Mouse (Mus musculus) stomach, embryonic 14.5 days (tissue): Measurements from ENCODE around the gene Entpd7. TPM values are rescaled to one million over a fixed set of nuclear protein-coding genes. Genes with fewer than 3 reads are reported as not detected.

ENCODE experiments used
- ATAC-seq: fragments of 200-750 bp; cut with Nextera tagmentation; 2 replicates; pipeline ENCODE4 v1.8.0; 2017; ENCODE audit warnings: low read depth, moderate TSS enrichment; ENCODE audit not compliant: insufficient number of reproducible peaks, insufficient read depth, low FRiP score
- H3K27ac ChIP-seq: fragments of 300-500 bp; sonication (generic); 2 replicates; pipeline ENCODE4 v1.5.1; 2014; ENCODE audit warnings: mild to moderate bottlenecking, low read length, moderate library complexity, mixed read lengths
- H3K27me3 ChIP-seq: fragments of 300-500 bp; sonication (generic); 2 replicates; pipeline ENCODE4 v1.6.1; 2014; ENCODE audit warnings: low read length, control low read depth, mixed read lengths; ENCODE audit not compliant: control insufficient read depth, insufficient read depth
- H3K36me3 ChIP-seq: fragments of 300-500 bp; sonication (generic); 2 replicates; pipeline ENCODE4 v1.6.1; 2014; ENCODE audit warnings: mild to moderate bottlenecking, control low read depth, low read length, moderate library complexity, mixed read lengths; ENCODE audit not compliant: control insufficient read depth, insufficient read depth
- H3K4me1 ChIP-seq: fragments of 300-500 bp; sonication (generic); 2 replicates; pipeline ENCODE4 v1.6.1; 2014; ENCODE audit warnings: low read length, control low read depth, mixed read lengths; ENCODE audit not compliant: control insufficient read depth, insufficient read depth
- H3K4me2 ChIP-seq: fragments of 300-500 bp; sonication (generic); replicated peaks from 2 replicates; pipeline ENCODE4 v1.6.1; 2014; ENCODE audit warnings: low read depth, low read length, control low read depth
- H3K4me3 ChIP-seq: fragments of 300-500 bp; sonication (generic); 2 replicates; pipeline ENCODE4 v1.5.1; 2014; ENCODE audit warnings: low read depth, low read length, control low read depth
- H3K9ac ChIP-seq: fragments of 300-500 bp; sonication (generic); replicated peaks from 2 replicates; pipeline ENCODE4 v1.6.1; 2014; ENCODE audit warnings: low read depth, mild to moderate bottlenecking, control low read depth, low read length, moderate library complexity, mixed read lengths
- H3K9me3 ChIP-seq: fragments of 300-500 bp; sonication (generic); 2 replicates; pipeline ENCODE4 v1.6.1; 2016; ENCODE audit warnings: low read depth, low read length, control low read depth; ENCODE audit not compliant: control insufficient read depth
- WGBS: fragments of 180-500 bp; shearing (Covaris S2); extraction: QIAGEN DNeasy Blood & Tissue Kit; methylation state at CpG from one replicate; pipeline ENCODE4 v1.1.7; 2014; 5-methylcytosine and 5-hydroxymethylcytosine counted together
- polyA plus RNA-seq: library from polyadenylated mRNA; unstranded; fragments of >200 nt; fragmentation: Nextera tagmentation; extraction: Ambion mirVana; gene quantifications from 2 replicates; pipeline ENCODE4 v1.2.1, GENCODE M21; 2014

Gene Entpd7
- polyA plus RNA-seq, 1 experiment from 2014 or later: 15.7 TPM

DNA sequence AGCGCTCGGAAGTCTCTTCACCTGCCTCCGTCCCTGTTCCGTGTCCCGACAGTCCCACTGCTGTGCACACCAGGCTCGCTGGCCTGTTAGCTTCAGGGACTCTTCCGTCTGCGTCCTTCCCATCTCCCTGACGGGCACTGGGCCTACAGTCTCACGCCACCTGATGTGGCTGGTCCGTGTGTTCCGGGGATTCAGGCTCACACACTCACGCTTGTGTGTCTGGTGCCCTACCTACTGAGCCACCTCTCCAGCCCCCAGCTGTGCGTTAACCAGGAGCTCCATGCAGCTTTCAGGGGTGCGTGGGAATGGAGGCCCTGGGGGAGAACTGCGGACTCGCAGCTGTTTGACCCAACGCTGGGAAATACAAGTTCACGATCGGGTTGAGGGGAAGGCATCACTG lies 34.7 kb downstream of the Entpd7 start:
- no peak overlapping the region for H3K4me2 ChIP-seq
- H3K9me3 ChIP-seq: no peaks in the 10 kb centered on the region
- peaks cover 35% of the 10 kb centered on the region for H3K36me3 ChIP-seq
- 93% methylated on average over 20 of the region's 20 CpGs for WGBS
- H3K4me1 ChIP-seq: no peaks in the 10 kb centered on the region
- no peak overlapping the region for H3K27ac ChIP-seq
- no peak overlapping the region for H3K9ac ChIP-seq
- ATAC-seq: no peak
- no peak overlapping the region for H3K4me3 ChIP-seq
- H3K27me3 ChIP-seq: no peaks in the 10 kb centered on the region

DNA sequence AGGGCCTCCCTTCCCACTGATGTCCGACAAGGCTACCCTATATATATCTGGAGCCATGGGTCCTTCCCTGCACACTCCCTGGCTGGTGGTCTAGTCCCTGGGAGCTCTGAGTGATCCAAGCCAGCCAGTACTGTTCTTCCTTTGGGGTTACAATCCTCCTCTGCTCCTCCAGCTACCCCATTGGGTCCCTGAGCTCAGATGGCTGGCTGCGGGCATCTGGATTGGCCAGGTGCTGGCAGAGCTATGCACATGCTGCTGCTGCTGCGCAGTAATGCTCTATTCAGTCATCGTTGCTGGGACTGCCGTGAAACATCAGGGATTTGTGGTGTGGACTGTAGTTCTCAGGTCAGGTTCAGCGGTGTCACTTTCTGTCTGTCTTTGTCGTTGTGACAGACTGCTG lies 35.3 kb downstream of the Entpd7 start:
- no peaks in the 10 kb centered on the region for H3K27me3 ChIP-seq
- peaks cover 37% of the 10 kb centered on the region for H3K36me3 ChIP-seq
- no peaks in the 10 kb centered on the region for H3K4me1 ChIP-seq
- ATAC-seq: no peak
- no peaks in the 10 kb centered on the region for H3K9me3 ChIP-seq
- no peak overlapping the region for H3K9ac ChIP-seq
- no peak overlapping the region for H3K4me2 ChIP-seq
- H3K4me3 ChIP-seq: no peak overlapping the region
- 84% methylated on average over 7 of the region's 7 CpGs for WGBS
- no peak overlapping the region for H3K27ac ChIP-seq

DNA sequence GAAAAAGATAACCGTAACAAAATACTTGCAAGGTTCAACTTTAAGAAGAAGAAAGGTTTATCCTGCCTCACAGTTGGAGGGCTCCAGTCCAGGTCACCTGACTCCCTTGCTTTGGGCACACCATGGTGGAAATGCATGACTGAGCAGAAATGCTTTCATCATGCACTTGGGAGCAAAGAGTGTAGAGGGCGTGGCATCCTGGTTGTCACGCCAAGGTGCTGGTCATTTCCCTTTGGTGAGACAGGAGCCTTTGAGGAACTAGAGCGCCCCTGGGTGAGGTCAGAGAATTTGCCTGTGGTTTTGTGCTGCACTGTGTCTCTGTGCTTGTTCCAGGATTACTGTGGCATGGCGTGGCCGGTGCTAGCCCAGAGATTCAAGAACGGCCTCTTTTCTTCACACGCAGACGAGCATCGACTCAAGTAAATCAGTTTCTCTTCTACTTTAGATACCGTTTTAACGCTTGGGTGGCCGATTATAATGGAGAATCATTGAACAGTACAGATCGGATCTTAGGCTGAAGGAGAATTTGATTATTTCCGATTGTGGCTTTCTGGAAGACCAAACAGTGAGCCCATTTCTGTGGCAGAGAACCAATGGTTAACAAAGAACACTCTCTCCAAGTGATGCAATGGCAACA lies 37.2 kb downstream of the Entpd7 start:
- Histone ChIP-seq H3K27me3 (no peaks in the 10 kb centered on the region), H3K9ac (no peak overlapping the region), H3K9me3 (no peaks in the 10 kb centered on the region), H3K4me3 (no peak overlapping the region), H3K4me1 (no peaks in the 10 kb centered on the region), H3K27ac (no peak overlapping the region), H3K36me3 (peaks cover 32% of the 10 kb centered on the region), H3K4me2 (no peak overlapping the region)
- ATAC-seq: no peak
- 91% methylated on average over 15 of the region's 15 CpGs for WGBS

DNA sequence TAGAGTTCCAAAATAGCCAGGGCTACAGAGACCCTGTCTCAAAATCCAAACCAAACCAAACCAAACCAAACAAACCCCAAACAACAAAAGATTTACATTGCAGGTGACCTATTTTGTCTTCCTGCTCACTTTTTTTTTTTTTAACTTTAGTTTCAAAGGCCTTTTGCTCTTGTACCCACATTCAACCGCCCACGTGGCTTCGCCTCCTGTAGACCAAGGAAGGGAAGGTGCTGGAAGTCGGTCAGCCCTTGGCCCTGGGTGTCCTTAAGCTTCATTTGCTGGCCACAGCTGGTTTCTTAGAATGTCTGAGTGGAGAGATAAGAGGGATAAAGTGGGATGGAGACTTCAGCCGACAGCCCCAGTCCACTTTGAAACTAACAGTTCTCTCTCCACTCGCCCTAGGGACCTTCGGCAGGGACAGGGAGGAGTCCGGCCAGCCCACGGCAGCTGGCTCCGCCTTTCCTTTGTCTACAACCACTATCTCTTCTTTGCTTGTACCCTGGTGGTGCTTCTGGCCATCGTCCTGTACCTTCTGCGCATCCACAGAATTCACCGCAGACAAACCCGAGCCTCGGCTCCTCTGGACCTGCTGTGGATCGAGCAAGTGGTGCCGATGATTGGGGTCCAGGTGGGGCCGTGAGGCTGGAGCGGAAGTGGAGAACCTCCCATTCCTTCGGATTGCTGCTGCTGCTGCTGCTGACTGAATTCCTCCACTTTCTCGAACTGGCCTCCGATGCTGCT lies 40.0 kb downstream of the Entpd7 start:
- peaks cover 27% of the 10 kb centered on the region for H3K36me3 ChIP-seq
- H3K4me3 ChIP-seq: peak overlapping the region; percentile 12; the same call in 1 of the 2 replicates
- 40% methylated on average over 22 of the region's 22 CpGs for WGBS
- H3K4me1 ChIP-seq: no peaks in the 10 kb centered on the region
- H3K9me3 ChIP-seq: no peaks in the 10 kb centered on the region
- H3K9ac ChIP-seq: no peak overlapping the region
- ATAC-seq: no peak
- H3K27me3 ChIP-seq: no peaks in the 10 kb centered on the region
- peak overlapping the region; percentile 39 for H3K27ac ChIP-seq
- peak overlapping the region; percentile 33 for H3K4me2 ChIP-seq

DNA sequence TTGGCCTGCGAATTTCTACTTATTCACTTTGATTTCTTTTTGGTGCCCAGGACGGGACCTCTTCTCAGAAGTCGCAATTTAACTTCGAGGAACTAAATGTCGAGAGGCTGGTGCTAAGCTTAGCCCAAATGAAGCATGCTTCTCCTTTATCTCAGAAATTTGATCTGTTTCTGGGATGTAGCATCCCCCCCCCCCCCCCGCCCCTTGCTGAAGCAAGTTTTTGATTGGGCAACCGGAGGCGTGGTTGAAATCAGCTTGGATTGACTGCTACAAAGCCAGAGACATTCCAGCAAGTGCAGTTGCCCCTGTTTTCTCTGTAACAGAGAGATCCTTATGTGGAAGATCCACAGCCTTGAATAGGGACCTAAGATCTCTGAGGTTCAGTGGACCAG lies 40.6 kb downstream of the Entpd7 start:
- Histone ChIP-seq H3K36me3 (peaks cover 27% of the 10 kb centered on the region), H3K9ac (no peak overlapping the region), H3K4me2 (peak overlapping the region; percentile 33), H3K27me3 (no peaks in the 10 kb centered on the region), H3K27ac (peak overlapping the region; percentile 39; the same call in 1 of the 2 replicates), H3K4me1 (no peaks in the 10 kb centered on the region), H3K4me3 (peak overlapping the region; percentile 12; the same call in 1 of the 2 replicates), H3K9me3 (no peaks in the 10 kb centered on the region)
- 27% methylated on average over 8 of the region's 8 CpGs for WGBS
- ATAC-seq: no peak

DNA sequence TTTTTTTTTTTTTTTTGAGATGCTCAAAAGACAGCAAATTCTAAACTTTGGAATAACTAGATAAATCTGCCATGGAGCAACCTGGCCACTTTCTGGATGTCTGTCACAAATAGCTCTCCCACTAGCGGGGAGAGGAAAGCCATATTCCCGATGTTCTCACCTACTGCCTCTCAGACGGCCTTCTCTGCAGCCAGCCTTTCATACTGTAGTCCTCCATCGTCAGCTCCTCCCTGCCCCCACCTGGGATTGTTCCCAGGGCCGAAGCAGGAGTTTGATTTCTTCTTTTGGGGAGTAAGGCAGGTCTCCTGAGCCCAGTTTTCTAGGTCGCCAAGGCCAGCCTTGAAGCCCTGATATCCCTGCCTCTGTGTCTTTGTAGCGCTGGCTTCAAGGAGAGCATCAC lies 41.7 kb downstream of the Entpd7 start:
- Histone ChIP-seq H3K4me1 (no peaks in the 10 kb centered on the region), H3K9ac (no peak overlapping the region), H3K27ac (no peak overlapping the region), H3K4me2 (no peak overlapping the region), H3K36me3 (peaks cover 31% of the 10 kb centered on the region), H3K4me3 (no peak overlapping the region), H3K9me3 (no peaks in the 10 kb centered on the region), H3K27me3 (no peaks in the 10 kb centered on the region)
- 58% methylated on average over 7 of the region's 7 CpGs for WGBS
- ATAC-seq: no peak

DNA sequence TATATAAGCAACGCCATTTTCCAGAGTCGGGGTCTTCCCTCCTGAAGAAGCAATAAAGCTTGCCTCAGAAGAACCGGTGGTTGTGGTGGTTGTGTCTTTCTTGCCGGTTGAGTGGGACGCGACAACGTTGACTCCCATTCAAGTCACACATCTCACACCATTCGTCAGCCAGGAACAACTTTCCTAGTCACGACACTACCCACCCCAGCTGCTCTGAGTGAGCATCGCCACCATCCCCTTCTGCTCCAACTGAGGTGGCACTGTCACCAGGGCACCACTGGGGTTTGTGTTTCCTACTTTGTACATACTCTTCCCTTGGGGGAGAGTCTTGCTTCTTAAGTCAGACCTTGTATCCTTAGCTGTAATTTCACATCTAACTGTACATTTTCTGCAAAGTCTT lies 48.9 kb downstream of the Entpd7 start:
- no peak for ATAC-seq
- Histone ChIP-seq H3K9me3 (no peaks in the 10 kb centered on the region), H3K4me1 (no peaks in the 10 kb centered on the region), H3K36me3 (peaks cover 63% of the 10 kb centered on the region), H3K4me3 (no peak overlapping the region), H3K27ac (no peak overlapping the region), H3K9ac (no peak overlapping the region), H3K27me3 (no peaks in the 10 kb centered on the region), H3K4me2 (no peak overlapping the region)
- 96% methylated on average over 10 of the region's 10 CpGs for WGBS

DNA sequence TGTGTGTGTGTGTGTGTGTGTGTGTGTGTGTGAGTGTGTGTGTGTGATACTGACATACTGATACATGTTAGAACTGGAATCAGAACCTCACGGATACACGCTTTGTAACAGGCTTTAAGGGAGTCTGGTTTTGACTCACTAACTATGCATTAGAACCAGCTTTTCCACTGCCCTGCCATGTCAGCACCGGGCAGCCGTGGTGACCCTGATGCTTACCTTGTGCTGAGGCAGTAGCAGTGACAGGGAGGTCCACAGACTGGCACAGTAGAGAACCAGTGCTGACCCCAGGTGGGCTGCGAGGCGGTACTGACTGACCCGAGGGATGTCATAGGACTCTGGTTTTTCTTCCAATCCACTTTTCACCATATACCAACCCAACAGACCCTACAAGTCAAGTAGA lies 53.9 kb downstream of the Entpd7 start:
- H3K36me3 ChIP-seq: peaks cover 64% of the 10 kb centered on the region
- ATAC-seq: no peak
- no peaks in the 10 kb centered on the region for H3K4me1 ChIP-seq
- no peaks in the 10 kb centered on the region for H3K27me3 ChIP-seq
- no peak overlapping the region for H3K4me3 ChIP-seq
- 90% methylated on average over 7 of the region's 7 CpGs for WGBS
- H3K27ac ChIP-seq: no peak overlapping the region
- no peak overlapping the region for H3K4me2 ChIP-seq
- no peak overlapping the region for H3K9ac ChIP-seq
- no peaks in the 10 kb centered on the region for H3K9me3 ChIP-seq
